Mouse (Mus musculus) lung, postnatal 25 days (tissue): Measurements from ENCODE around the gene Tmem80.

Source experiments
- DNase-seq: peaks from one replicate; pipeline ENCODE4 v3.0.0; 2022; ENCODE audit warnings: low spot score

The Tmem80 gene

GRCm38 (mm10) chr7:141326546-141327446 is 743 bp upstream of the Tmem80 start:
- no peak for DNase-seq

GRCm38 (mm10) chr7:141328373-141328990 is 943 bp downstream of the Tmem80 start:
- DNase-seq = no peak

GRCm38 (mm10) chr7:141330706-141331105 is 3.2 kb downstream of the Tmem80 start:
- DNase-seq = no peak

DNA sequence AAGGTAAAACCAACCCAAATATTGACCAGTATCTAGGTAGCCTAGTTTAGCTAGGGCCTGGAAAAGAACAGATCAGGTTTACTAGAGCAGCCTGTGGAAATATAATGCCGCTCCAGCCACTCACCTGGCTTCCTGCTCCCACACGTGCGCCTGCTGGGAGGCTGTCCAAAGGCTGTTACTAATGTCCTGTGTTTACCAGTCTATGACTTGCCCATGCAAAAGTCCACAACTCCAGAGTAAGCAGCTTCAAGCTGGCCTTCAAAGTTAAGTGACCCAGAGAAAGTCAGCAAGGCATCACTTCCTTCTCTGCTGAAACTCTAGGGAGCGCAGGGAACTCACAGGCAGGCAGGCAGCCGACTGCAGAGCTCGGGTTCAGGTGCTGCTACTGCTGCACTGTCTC is 4.5 kb downstream of the Tmem80 start:
- peak; percentile 53 for DNase-seq

DNA sequence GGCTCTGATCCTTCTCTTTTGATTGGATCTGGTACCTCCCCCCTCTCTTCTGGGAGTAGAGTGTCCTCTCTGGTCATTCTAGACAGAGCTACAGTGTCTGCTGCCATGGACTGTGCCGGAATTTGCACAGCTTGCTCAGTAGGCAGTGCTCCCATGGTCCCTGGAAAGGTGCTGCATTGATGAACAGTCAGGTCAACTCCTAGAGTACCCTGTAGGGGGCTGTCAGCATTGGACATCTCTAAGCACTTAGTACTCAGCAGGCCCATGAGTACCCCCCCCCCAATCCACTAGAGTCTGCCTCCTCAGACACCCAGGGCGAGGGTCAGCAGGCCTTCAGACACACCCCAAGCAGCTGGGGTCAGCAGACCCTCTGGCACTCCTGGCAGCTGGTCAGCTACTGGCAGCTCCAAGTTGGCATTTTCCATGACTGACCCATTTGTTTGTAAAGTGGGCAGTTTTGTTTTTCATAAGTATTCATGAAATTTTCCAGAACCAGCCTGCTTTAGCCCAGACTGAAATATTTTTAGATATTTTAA is 7.6 kb downstream of the Tmem80 start:
- DNase-seq = no peak

- DNase-seq = no peak
Measured at GRCm38 (mm10) chr7:141335682-141336081, 8.1 kb downstream of the Tmem80 start.

- no peak for DNase-seq
Measured at GRCm38 (mm10) chr7:141336296-141336695, 8.8 kb downstream of the Tmem80 start.

GRCm38 (mm10) chr7:141337716-141338416 is 10.3 kb downstream of the Tmem80 start:
- DNase-seq = peak; percentile 42

- DNase-seq = peak; percentile 84
Measured at GRCm38 (mm10) chr7:141338576-141339131, 11.1 kb downstream of the Tmem80 start, which contains the start of gene Eps8l2. Gene Eps8l2, plus strand, starts transcription at chr7:141338880.

GRCm38 (mm10) chr7:141339215-141339920 is 11.8 kb downstream of the Tmem80 start:
- DNase-seq = no peak

- no peak for DNase-seq
Measured at GRCm38 (mm10) chr7:141340023-141340422, 12.5 kb downstream of the Tmem80 start.

DNA sequence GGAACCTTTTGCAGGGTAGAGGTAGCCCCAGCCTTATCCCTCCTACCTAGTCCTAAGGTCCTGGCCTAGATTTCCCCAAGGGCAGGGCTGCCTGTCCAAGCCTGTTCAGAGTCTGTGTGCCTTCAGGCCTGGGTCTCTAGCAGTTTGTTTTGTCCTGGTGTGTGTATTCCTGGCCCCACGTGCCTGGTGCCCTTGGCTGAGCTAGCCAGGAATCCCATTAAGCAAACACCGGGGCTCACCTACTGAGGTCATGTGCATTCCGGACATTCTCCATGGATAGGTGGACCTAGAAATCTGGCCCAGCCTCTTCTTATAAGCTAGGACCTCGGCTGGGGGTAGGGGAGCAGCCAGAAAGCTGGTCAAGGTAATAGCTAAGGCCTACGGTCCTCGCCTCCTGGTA is 12.9 kb downstream of the Tmem80 start:
- DNase-seq = peak; percentile 83

- peak; percentile 44 for DNase-seq
Measured at GRCm38 (mm10) chr7:141341689-141342226, 14.2 kb downstream of the Tmem80 start.

DNA sequence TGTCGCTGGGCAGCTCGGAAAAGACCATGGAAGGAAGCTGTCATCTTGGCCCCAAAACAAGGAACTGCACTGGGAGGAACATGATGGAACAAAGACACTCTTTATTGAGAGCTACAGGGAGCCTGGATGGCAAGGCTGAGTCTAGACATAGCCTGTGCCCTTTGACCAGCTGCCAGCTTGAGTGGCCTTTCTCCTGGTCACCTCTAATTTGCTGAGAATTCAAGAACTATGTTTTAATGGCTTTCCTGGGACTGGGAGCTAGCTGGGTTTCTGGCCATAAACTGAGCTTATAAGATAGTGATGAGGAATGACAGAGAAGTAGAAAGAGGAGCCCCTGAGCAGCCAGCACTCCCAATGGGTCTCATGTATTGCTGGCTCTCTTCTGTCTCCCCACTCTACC is 15.7 kb downstream of the Tmem80 start:
- no peak for DNase-seq

DNA sequence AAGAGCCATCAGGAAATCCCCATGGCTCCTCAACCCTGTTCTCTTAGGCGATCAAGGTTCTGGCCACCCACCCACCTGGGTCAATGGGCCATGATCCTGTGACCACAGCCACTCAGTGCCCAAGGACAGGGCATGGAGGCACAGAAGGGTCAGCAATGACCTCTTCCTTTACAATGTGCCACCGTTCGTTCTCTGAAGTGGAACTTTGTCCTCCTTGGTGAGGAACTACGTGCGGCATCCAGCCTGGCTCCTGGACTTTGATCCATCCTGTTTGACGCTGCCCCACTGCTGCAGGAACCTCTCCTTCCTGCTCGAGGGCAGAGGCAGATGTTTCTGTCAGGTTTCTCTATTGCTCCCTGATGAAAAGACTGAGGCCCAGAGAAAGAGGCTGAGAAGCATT is 16.2 kb downstream of the Tmem80 start:
- no peak for DNase-seq

- no peak for DNase-seq
Measured at GRCm38 (mm10) chr7:141344787-141345186, 17.2 kb downstream of the Tmem80 start.

- peak; percentile 38 for DNase-seq
Measured at GRCm38 (mm10) chr7:141351061-141351460, 23.5 kb downstream of the Tmem80 start.

GRCm38 (mm10) chr7:141355051-141355450 is 27.5 kb downstream of the Tmem80 start:
- DNase-seq = no peak

DNA sequence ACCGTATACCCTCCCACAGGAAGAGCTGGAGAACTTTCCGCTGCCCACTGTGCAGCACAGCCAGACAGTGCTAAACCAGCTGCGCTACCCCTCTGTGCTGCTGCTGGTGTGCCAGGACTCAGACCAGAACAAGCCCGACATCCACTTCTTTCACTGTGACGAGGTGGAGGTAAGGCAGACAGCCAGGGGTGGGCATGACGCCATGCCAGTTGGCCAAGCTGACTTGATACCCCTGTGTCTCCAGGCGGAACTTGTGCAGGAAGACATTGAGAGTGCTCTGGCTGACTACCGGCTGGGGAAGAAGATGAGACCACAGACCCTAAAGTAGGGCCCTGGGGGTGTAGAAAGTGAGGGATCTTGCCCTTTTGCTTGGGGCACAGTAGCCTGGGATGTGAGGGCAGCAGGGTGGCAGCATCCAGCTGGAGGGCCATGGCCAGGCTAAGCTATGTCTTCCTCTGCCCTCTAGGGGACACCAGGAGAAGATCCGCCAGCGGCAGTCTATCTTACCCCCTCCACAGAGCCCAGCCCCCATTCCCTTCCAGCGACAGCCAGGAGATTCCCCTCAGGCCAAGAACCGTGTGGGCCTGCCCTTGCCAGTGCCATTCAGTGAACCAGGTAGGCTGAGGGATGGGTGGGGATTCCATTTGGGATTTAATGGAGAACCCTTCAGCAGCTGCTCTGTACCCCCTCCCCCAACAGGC is 28.2 kb downstream of the Tmem80 start:
- no peak for DNase-seq

- no peak for DNase-seq
Measured at GRCm38 (mm10) chr7:141356971-141357370, 29.4 kb downstream of the Tmem80 start.

GRCm38 (mm10) chr7:141361510-141361909 is 34.0 kb downstream of the Tmem80 start:
- peak; percentile 59 for DNase-seq
